Mouse (Mus musculus) heart, adult 2 months (tissue): Measurements from ENCODE around the gene Hs1bp3.

ENCODE experiments used
- CTCF ChIP-seq: fragments of 200-600 bp; IDR thresholded peaks from 2 replicates; pipeline ENCODE4 v1.8.1; 2022; ENCODE audit warnings: antibody characterized with exemption, mild to moderate bottlenecking, moderate library complexity
- EP300 ChIP-seq: fragments of 200-500 bp; IDR thresholded peaks from 2 replicates; pipeline ENCODE4 v1.6.1; 2011; ENCODE audit warnings: low read depth, low read length, control low read depth; ENCODE audit not compliant: insufficient read depth

DNA sequence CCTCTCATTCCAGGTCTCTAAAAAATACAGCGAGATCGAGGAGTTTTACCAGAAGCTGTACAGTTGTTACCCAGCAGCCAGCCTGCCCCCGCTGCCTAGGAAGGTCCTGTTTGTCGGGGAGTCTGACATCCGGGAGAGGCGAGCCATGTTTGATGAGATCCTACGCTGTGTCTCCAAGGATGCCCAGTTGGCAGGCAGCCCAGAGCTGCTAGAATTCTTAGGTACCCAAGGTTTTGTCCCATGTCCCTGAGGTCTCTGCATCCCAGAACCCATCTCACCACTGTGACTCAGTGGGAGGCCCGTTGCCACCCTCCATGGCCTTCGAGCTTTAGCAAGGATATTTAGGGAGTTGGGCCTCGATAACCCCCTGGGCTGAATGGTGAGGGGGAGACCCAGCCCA, 8.3 kb downstream of the Hs1bp3 start:
- TF ChIP-seq CTCF (no peak), EP300 (no peak)
